Mouse (Mus musculus): ENCODE data around the gene Ptma.

- TF ChIP-seq POLR2A (IDR thresholded peaks at IDR 0.05; ENCODE audit: insufficient read length, low read depth) (no peak), USF1 (IDR thresholded peaks at IDR 0.05; ENCODE audit: low read depth) (no peak), E2F4 (IDR thresholded peaks at IDR 0.05; ENCODE audit: insufficient read depth) (no peak), CEBPB (IDR thresholded peaks at IDR 0.05; ENCODE audit: insufficient read depth, poor library complexity, severe bottlenecking) (no peak), TCF12 (IDR thresholded peaks at IDR 0.05; ENCODE audit: insufficient read depth, poor library complexity, severe bottlenecking) (no peak), POLR2AphosphoS2 (IDR thresholded peaks at IDR 0.05; ENCODE audit: insufficient read length, low read depth) (no peak), MAX (IDR thresholded peaks at IDR 0.05; ENCODE audit: low read depth) (no peak), TCF3 (IDR thresholded peaks at IDR 0.05; ENCODE audit: insufficient read length, low read depth) (no peak), MYOG (IDR thresholded peaks at IDR 0.05; ENCODE audit: control insufficient read depth in 1 of 3, insufficient read depth in 1 of 3, insufficient read length in 2 of 3, low read depth in 2 of 3) (no peak), REST (IDR thresholded peaks at IDR 0.05; ENCODE audit: insufficient read depth, insufficient read length) (no peak), SRF (IDR thresholded peaks at IDR 0.05; ENCODE audit: control insufficient read depth, insufficient read length, low read depth) (no peak)
Observed at GRCm38 (mm10) chr1:86515715-86516410, 10.7 kb upstream of the Ptma start.
